Mouse (Mus musculus) limb, embryonic 14.5 days (tissue): ENCODE data around the gene Adamts6. TPM values are rescaled to one million over a fixed set of nuclear protein-coding genes. Genes with fewer than 3 reads are reported as not detected.

ENCODE experiments used
- ATAC-seq: fragments of 200-750 bp; cut with Nextera tagmentation; 2 replicates; pipeline ENCODE4 v1.8.0; 2017; ENCODE audit warnings: low read depth, moderate number of reproducible peaks, moderate TSS enrichment; ENCODE audit not compliant: low FRiP score
- DNase-seq: peaks from one replicate; pipeline ENCODE4 v3.0.0-alpha.2; 2015; ENCODE audit warnings: low spot score
- H3K27ac ChIP-seq: fragments of 300-500 bp; sonication (generic); replicated peaks from 2 replicates; pipeline ENCODE4 v1.5.1; 2014; ENCODE audit warnings: low read depth, mild to moderate bottlenecking, low read length, moderate library complexity, mixed read lengths
- H3K27me3 ChIP-seq: fragments of 300-500 bp; sonication (generic); 2 replicates; pipeline ENCODE4 v1.6.1; 2014; ENCODE audit warnings: low read length, mixed read lengths; ENCODE audit not compliant: control insufficient read depth, insufficient read depth
- H3K36me3 ChIP-seq: fragments of 300-500 bp; sonication (generic); 2 replicates; pipeline ENCODE4 v1.6.1; 2014; ENCODE audit warnings: mild to moderate bottlenecking, low read length, moderate library complexity, mixed read lengths; ENCODE audit not compliant: control insufficient read depth, insufficient read depth
- H3K4me1 ChIP-seq: fragments of 300-500 bp; sonication (generic); 2 replicates; pipeline ENCODE4 v1.6.1; 2014; ENCODE audit warnings: antibody characterized with exemption, low read length, mixed read lengths; ENCODE audit not compliant: control insufficient read depth, insufficient read depth
- H3K4me2 ChIP-seq: fragments of 300-500 bp; sonication (generic); replicated peaks from 2 replicates; pipeline ENCODE4 v1.6.1; 2014; ENCODE audit warnings: low read depth, mild to moderate bottlenecking, low read length, moderate library complexity; ENCODE audit not compliant: severe bottlenecking
- H3K4me3 ChIP-seq: fragments of 300-500 bp; sonication (generic); replicated peaks from 2 replicates; pipeline ENCODE4 v1.5.1; 2014; ENCODE audit warnings: low read length
- H3K9ac ChIP-seq: fragments of 300-500 bp; sonication (generic); 2 replicates; pipeline ENCODE4 v1.6.1; 2014; ENCODE audit warnings: mild to moderate bottlenecking, low read depth, low read length, moderate library complexity; ENCODE audit not compliant: severe bottlenecking
- H3K9me3 ChIP-seq: fragments of 300-500 bp; sonication (generic); 2 replicates; pipeline ENCODE4 v1.6.1; 2016; ENCODE audit warnings: low read length; ENCODE audit not compliant: control insufficient read depth
- POLR2A ChIP-seq: fragments of 200-500 bp; IDR thresholded peaks from 2 replicates; pipeline ENCODE4 v1.8.0; 2012; ENCODE audit warnings: inconsistent platforms, mild to moderate bottlenecking, moderate library complexity, borderline replicate concordance; ENCODE audit not compliant: insufficient read depth, insufficient read length; ENCODE audit errors: extremely low read depth
- WGBS: fragments of 180-500 bp; shearing (Covaris S2); extraction: QIAGEN DNeasy Blood & Tissue Kit; methylation state at CpG from one replicate; pipeline ENCODE4 v1.1.7; 2014; 5-methylcytosine and 5-hydroxymethylcytosine counted together
- polyA plus RNA-seq, 2 experiments: library from polyadenylated mRNA; depleted of rRNA in 1 of 2; stranded (reverse) in 1 of 2; unstranded in 1 of 2; fragments of >200 nt; fragmentation: Nextera tagmentation in 1 of 2; extraction: Ambion mirVana in 1 of 2; gene quantifications; 2 replicates each; pipeline versions ENCODE4 v1.2.1 to v1.2.3; 2012 to 2014

Adamts6 gene
- polyA plus RNA-seq, 2 experiments, result 5.0 to 13.8 TPM

- DNase-seq, result peak; percentile 98
- Histone ChIP-seq H3K4me2 (peak overlapping the region; percentile 71), H3K9ac (peak overlapping the region; percentile 48), H3K4me1 (no peaks in the 10 kb centered on the region), H3K4me3 (peak overlapping the region; percentile 49), H3K36me3 (no peaks in the 10 kb centered on the region), H3K9me3 (no peaks in the 10 kb centered on the region), H3K27ac (peak overlapping the region; percentile 87), H3K27me3 (no peaks in the 10 kb centered on the region)
- ATAC-seq, result peak; percentile 94
- TF ChIP-seq POLR2A, result no peak
- WGBS, result 0% methylated on average over 10 of the region's 10 CpGs
Observed at GRCm38 (mm10) chr13:104286897-104287309, 732 bp upstream of the Adamts6 start.

GRCm38 (mm10) chr13:104288226-104288859 lies 708 bp downstream of the Adamts6 start:
- Histone ChIP-seq H3K9ac (peak overlapping the region; percentile 48), H3K4me3 (peak overlapping the region; percentile 49), H3K27me3 (no peaks in the 10 kb centered on the region), H3K4me2 (peak overlapping the region; percentile 71), H3K27ac (peak overlapping the region; percentile 87), H3K36me3 (no peaks in the 10 kb centered on the region), H3K4me1 (no peaks in the 10 kb centered on the region), H3K9me3 (no peaks in the 10 kb centered on the region)
- TF ChIP-seq POLR2A, result no peak
- WGBS, result under 1% methylated on average over 7 of the region's 7 CpGs
- ATAC-seq, result no peak
- peak; percentile 79 for DNase-seq

GRCm38 (mm10) chr13:104289176-104289575 lies 1.5 kb downstream of the Adamts6 start:
- peak overlapping the region; percentile 12; the same call in 1 of the 2 replicates for H3K9ac ChIP-seq
- H3K27ac ChIP-seq, result no peak overlapping the region; the same call in 1 of the 2 replicates
- TF ChIP-seq POLR2A, result no peak
- H3K27me3 ChIP-seq, result no peaks in the 10 kb centered on the region
- no peaks in the 10 kb centered on the region for H3K36me3 ChIP-seq
- peak overlapping the region; percentile 71 for H3K4me2 ChIP-seq
- H3K9me3 ChIP-seq, result no peaks in the 10 kb centered on the region
- H3K4me1 ChIP-seq, result no peaks in the 10 kb centered on the region
- peak overlapping the region; percentile 49 for H3K4me3 ChIP-seq
- DNase-seq, result peak; percentile 5
- ATAC-seq, result no peak

- no peak for ATAC-seq
- Histone ChIP-seq H3K4me1 (no peaks in the 10 kb centered on the region), H3K36me3 (peaks cover 11% of the 10 kb centered on the region), H3K27me3 (no peaks in the 10 kb centered on the region), H3K4me3 (no peak overlapping the region), H3K4me2 (no peak overlapping the region), H3K27ac (no peak overlapping the region), H3K9ac (no peak overlapping the region), H3K9me3 (no peaks in the 10 kb centered on the region)
- DNase-seq, result no peak
- TF ChIP-seq POLR2A, result no peak
- WGBS, result 92% methylated on average over 1 of the region's 1 CpGs
Observed at GRCm38 (mm10) chr13:104295472-104295871, 7.8 kb downstream of the Adamts6 start.

GRCm38 (mm10) chr13:104329336-104329735 lies 41.7 kb downstream of the Adamts6 start:
- no peaks in the 10 kb centered on the region for H3K4me1 ChIP-seq
- DNase-seq (no peak), ATAC-seq (no peak)
- no peak overlapping the region for H3K27ac ChIP-seq
- no peak overlapping the region for H3K4me2 ChIP-seq
- H3K4me3 ChIP-seq, result no peak overlapping the region
- H3K9ac ChIP-seq, result no peak overlapping the region
- WGBS, result 87% methylated on average over 3 of the region's 3 CpGs
- no peaks in the 10 kb centered on the region for H3K27me3 ChIP-seq
- H3K36me3 ChIP-seq, result no peaks in the 10 kb centered on the region
- no peaks in the 10 kb centered on the region for H3K9me3 ChIP-seq
- TF ChIP-seq POLR2A, result no peak
